Mouse (Mus musculus): ENCODE data around the gene Cct4. TPM values are rescaled to one million over a fixed set of nuclear protein-coding genes. Genes with fewer than 3 reads are reported as not detected.

Cct4 gene
- polyA plus RNA-seq (2014; fragmentation: Illumina TruSeq; extraction: RNeasy Lipid Tissue Mini Kit (QIAGEN cat#74804); ENCODE audit: low read depth, low replicate concordance): 355 TPM

DNA sequence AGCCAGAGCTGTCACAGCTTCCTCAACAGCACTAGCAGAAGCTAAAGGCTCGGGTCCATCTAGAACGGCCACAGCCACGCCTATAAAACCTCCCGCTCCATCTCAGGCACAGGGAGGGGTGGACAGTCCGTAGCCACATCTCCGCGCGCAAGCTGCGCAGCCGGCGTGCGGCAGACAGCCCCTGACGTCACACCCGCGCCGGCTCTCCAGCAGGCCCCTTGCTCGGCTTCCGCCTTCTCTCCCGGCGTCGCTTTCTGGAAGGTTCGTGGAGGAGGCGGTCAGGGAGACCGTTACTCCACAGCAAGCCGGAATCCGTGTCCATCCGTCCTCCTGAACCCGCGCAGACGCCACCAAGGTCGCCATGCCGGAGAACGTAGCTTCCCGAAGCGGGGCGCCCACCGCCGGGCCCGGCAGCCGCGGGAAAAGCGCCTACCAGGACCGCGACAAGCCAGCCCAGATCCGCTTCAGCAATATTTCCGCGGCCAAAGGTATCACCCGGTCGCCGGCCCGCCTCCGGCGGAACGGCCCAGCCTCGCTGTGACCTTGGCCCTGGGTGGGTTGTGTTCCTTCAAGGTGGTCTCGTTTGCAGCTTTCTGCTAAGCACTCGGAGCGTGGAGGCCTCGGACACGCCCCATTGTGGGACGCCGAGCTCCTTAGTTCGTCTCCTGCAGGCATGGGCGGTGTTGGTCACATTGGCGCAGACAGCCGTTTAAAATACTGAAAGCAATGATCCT is at the start of gene Cct4:
Cct4 (plus strand) TSS at position 127 of the 734 bp plus-strand sequence.

DNA sequence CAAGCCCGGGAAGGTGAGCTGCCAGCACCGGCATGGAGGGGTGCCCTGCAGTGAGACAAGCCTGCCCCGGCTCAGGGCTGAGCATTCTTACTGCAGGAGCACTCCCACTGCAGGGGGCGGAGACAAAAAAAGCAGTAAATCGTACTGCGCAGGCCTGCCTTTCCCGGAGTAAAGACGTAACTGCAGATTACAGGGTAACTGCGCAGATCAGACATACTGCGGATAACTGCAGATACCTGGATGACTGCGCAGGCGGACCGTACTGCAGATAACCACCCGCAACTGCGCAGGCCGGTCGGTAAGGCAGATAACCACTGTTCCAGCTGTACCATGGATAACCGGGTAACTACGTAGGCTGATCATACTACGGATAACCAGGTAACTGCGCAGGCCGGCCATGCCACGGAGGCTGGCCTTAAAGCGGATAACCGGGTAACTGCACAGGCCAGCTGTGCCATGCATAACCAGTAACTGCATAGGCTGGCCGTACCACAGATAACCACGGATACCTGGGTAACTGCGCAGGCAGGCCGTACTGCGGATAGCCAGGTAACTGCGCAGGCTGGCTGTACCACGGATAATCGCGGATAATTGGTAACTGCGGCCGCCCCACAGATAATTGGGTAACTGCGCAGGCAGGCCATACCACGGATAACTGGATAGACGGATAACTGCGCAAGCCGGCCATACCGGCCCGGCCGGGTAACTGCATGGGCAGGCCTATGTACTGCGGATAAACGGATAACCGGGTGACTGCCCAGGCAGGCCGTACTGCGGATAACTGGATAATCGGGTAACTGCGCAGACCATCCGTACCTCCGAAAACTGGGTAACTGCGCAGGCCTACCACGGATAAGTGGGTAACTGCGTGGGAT is 18.2 kb upstream of the Cct4 start, which contains the start of gene Zrsr1:
Zrsr1 (plus strand) TSS at position 171 of the 875 bp plus-strand sequence.

DNA sequence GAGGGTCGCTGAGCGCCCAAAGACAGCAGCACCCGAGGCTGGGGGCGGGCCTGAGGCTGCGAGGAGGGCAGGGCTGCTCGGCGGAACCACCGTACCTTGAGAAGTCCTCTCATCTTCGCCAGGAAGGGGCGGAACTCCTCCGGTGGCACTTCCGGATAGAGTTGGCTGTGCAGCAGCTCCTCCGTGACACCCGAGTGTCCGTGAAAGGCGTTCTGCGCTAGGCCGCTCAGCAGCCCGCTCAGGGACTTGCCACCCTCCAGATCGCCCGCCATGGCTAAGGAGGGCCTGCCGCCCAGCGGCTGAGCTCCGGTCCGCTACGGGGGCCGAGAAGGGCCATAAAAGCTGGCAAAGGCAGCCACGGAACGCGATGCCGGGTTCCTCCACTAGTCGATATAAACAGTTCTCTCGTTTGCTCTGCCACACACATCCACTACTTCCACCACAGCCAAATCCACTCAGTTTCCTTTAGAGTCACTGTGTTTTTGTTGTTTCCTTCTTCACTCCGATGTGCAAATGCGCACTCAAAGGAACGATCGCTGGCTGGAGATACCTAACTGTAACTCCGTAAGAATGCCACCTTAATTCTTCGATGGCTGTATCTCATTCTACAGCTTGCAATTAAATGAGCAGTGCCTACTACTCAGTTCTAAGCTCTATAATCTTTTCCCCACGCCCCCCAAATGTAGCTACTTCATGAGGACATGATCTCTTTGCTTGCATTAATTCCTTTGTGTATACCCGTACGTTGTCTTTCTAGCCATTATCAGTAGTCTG is 8.1 kb upstream of the Cct4 start, which contains the start of the genes Gm28048 and Commd1:
Gm28048 (minus strand) TSS at position 107 of the 774 bp plus-strand sequence.
Commd1 (minus strand) TSS at position 399 of the 774 bp plus-strand sequence.

DNA sequence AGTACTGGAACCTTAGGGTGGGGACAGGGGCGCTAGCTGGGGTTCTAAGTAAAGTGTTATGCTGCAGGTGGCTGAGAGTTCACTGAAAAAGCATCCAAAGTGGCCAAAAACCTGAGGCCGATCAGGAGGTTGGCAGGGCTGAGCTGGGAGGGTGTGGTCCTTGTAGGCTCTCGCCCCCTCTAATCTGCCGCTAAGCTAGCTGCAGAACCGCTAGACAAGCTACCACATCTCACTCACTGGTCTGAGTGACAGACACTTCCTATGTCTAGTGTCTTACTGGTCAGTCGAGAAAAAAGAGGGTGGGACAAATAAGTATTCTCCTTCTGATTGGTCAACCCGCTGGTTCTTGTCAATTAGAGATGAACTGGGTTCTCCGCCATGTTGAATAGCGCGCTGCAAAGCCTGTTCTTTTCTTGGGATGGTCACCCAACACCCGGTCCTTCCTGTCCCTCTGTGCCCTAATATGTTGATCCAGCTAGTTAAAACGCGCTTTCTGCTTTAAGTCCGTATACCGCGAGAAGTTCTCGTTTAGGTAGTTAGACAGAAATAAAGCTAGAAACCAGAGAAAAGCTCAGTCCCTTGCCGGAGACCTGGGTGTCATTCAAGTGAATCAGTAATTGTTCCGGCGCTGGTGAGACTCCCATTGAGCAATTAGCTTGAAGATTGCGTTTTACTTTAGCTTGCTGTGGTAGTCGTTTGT is 17.3 kb downstream of the Cct4 start, which contains the start of gene Fam161a:
Fam161a (plus strand) TSS at position 51 of the 700 bp plus-strand sequence.

Other genes with a start within 250 kb of the Cct4 start
- 9.7 TPM for gene B3gnt2, start 129.6 kb upstream of the Cct4 start, polyA plus RNA-seq (2014; fragmentation: Illumina TruSeq; extraction: RNeasy Lipid Tissue Mini Kit (QIAGEN cat#74804); ENCODE audit: low read depth, low replicate concordance)
- gene Zrsr1, start 18.5 kb upstream of the Cct4 start, polyA plus RNA-seq (2014; fragmentation: Illumina TruSeq; extraction: RNeasy Lipid Tissue Mini Kit (QIAGEN cat#74804); ENCODE audit: low read depth, low replicate concordance): 39.5 TPM
- 87.9 TPM for gene Gm28048, start 8.4 kb upstream of the Cct4 start, polyA plus RNA-seq (2014; fragmentation: Illumina TruSeq; extraction: RNeasy Lipid Tissue Mini Kit (QIAGEN cat#74804); ENCODE audit: low read depth, low replicate concordance)
- gene Commd1, start 8.1 kb upstream of the Cct4 start, polyA plus RNA-seq (2014; fragmentation: Illumina TruSeq; extraction: RNeasy Lipid Tissue Mini Kit (QIAGEN cat#74804); ENCODE audit: low read depth, low replicate concordance): 73.3 TPM
- gene Fam161a, start 17.0 kb downstream of the Cct4 start, polyA plus RNA-seq (2014; fragmentation: Illumina TruSeq; extraction: RNeasy Lipid Tissue Mini Kit (QIAGEN cat#74804); ENCODE audit: low read depth, low replicate concordance): 11.0 TPM

Data from kidney, adult 10 weeks (tissue).